Mouse (Mus musculus) neural tube, embryonic 14.5 days (tissue): Measurements from ENCODE around the gene Bcat2. TPM values are rescaled to one million over a fixed set of nuclear protein-coding genes. Genes with fewer than 3 reads are reported as not detected.
A peak's percentile ranks its signal among the peaks of the same experiment; 100 is the strongest.

Experiments used
- ATAC-seq: fragments of 200-750 bp; cut with Nextera tagmentation; 2 replicates; pipeline ENCODE4 v1.8.0; 2017; ENCODE audit warnings: low read depth, mild to moderate bottlenecking, moderate TSS enrichment, moderate library complexity
- H3K27ac ChIP-seq: fragments of 300-500 bp; sonication (generic); 2 replicates; pipeline ENCODE4 v1.5.1; 2014; ENCODE audit warnings: low read depth, mild to moderate bottlenecking, control low read depth, low read length, moderate library complexity, mixed read lengths
- H3K27me3 ChIP-seq: fragments of 300-500 bp; sonication (generic); 2 replicates; pipeline ENCODE4 v1.6.1; 2014; ENCODE audit warnings: low read length; ENCODE audit not compliant: control insufficient read depth, insufficient read depth
- H3K36me3 ChIP-seq: fragments of 300-500 bp; sonication (generic); 2 replicates; pipeline ENCODE4 v1.6.1; 2014; ENCODE audit warnings: low read length, mixed read lengths; ENCODE audit not compliant: control insufficient read depth, insufficient read depth
- H3K4me1 ChIP-seq: fragments of 300-500 bp; sonication (generic); 2 replicates; pipeline ENCODE4 v1.6.1; 2014; ENCODE audit warnings: low read length; ENCODE audit not compliant: control insufficient read depth, insufficient read depth
- H3K4me2 ChIP-seq: fragments of 300-500 bp; sonication (generic); 2 replicates; pipeline ENCODE4 v1.6.1; 2014; ENCODE audit warnings: mild to moderate bottlenecking, low read depth, low read length, control low read depth
- H3K4me3 ChIP-seq: fragments of 300-500 bp; sonication (generic); 2 replicates; pipeline ENCODE4 v1.5.1; 2014; ENCODE audit warnings: low read depth, low read length, control low read depth, mixed read lengths
- H3K9ac ChIP-seq: fragments of 300-500 bp; sonication (generic); replicated peaks from 2 replicates; pipeline ENCODE4 v1.6.1; 2014; ENCODE audit warnings: low read depth, mild to moderate bottlenecking, control low read depth, low read length, mixed read lengths
- H3K9me3 ChIP-seq: fragments of 300-500 bp; sonication (generic); 2 replicates; pipeline ENCODE4 v1.6.1; 2016; ENCODE audit warnings: low read length; ENCODE audit not compliant: control insufficient read depth
- WGBS: fragments of 180-500 bp; shearing (Covaris S2); extraction: QIAGEN DNeasy Blood & Tissue Kit; methylation state at CpG from one replicate; pipeline ENCODE4 v1.1.7; 2014; 5-methylcytosine and 5-hydroxymethylcytosine counted together
- polyA plus RNA-seq: library from polyadenylated mRNA; unstranded; fragments of >200 nt; fragmentation: Nextera tagmentation; extraction: Ambion mirVana; gene quantifications from 2 replicates; pipeline ENCODE4 v1.2.1, GENCODE M21; 2014

Bcat2 gene
- polyA plus RNA-seq, 1 experiment from 2014 or later: 15.8 TPM

- Histone ChIP-seq H3K36me3 (no peaks in the 10 kb centered on the region), H3K9me3 (no peaks in the 10 kb centered on the region), H3K27me3 (no peaks in the 10 kb centered on the region), H3K27ac (no peak overlapping the region), H3K4me2 (no peak overlapping the region), H3K4me3 (no peak overlapping the region), H3K4me1 (0 out of 2 replicates have a peak, but pooled peaks cover 2% of the 10 kb centered on the region), H3K9ac (no peak overlapping the region)
- WGBS: 94% methylated on average over 7 of the region's 7 CpGs
- no peak for ATAC-seq
These were observed 56.7 kb downstream of the Bcat2 start for GRCm38 (mm10) chr7:45626571-45627076.

GRCm38 (mm10) chr7:45627261-45627660 lies 57.3 kb downstream of the Bcat2 start, which contains the start of gene Rasip1:
Gene Rasip1 (plus strand): TSS chr7:45627488.
- H3K4me1 ChIP-seq: 0 out of 2 replicates have a peak, but pooled peaks cover 2% of the 10 kb centered on the region
- H3K36me3 ChIP-seq: no peaks in the 10 kb centered on the region
- no peaks in the 10 kb centered on the region for H3K27me3 ChIP-seq
- peak within 1 kb of the TSS; percentile 92 for H3K27ac ChIP-seq
- no peak for ATAC-seq
- H3K9me3 ChIP-seq: no peaks in the 10 kb centered on the region
- H3K4me2 ChIP-seq: peak within 1 kb of the TSS; percentile 83
- H3K4me3 ChIP-seq: peak within 1 kb of the TSS; percentile 58
- WGBS: 88% methylated on average over 8 of the region's 9 CpGs
- H3K9ac ChIP-seq: peak within 1 kb of the TSS; percentile 88

GRCm38 (mm10) chr7:45628364-45629294 lies 58.7 kb downstream of the Bcat2 start:
- H3K27me3 ChIP-seq: no peaks in the 10 kb centered on the region
- H3K27ac ChIP-seq: peak overlapping the region; percentile 92
- ATAC-seq: peak; percentile 85
- H3K9me3 ChIP-seq: no peaks in the 10 kb centered on the region
- 0 out of 2 replicates have a peak, but pooled peaks cover 2% of the 10 kb centered on the region for H3K4me1 ChIP-seq
- peak overlapping the region; percentile 88 for H3K9ac ChIP-seq
- 1% methylated on average over 104 of the region's 105 CpGs for WGBS
- peak overlapping the region; percentile 83 for H3K4me2 ChIP-seq
- peak overlapping the region; percentile 58 for H3K4me3 ChIP-seq
- no peaks in the 10 kb centered on the region for H3K36me3 ChIP-seq

- Histone ChIP-seq H3K4me3 (no peak overlapping the region), H3K4me1 (0 out of 2 replicates have a peak, but pooled peaks cover 2% of the 10 kb centered on the region), H3K9me3 (no peaks in the 10 kb centered on the region), H3K4me2 (no peak overlapping the region), H3K36me3 (no peaks in the 10 kb centered on the region), H3K27ac (no peak overlapping the region), H3K9ac (no peak overlapping the region), H3K27me3 (no peaks in the 10 kb centered on the region)
- ATAC-seq: no peak
- 72% methylated on average over 23 of the region's 23 CpGs for WGBS
These were observed 60.3 kb downstream of the Bcat2 start for GRCm38 (mm10) chr7:45630064-45630907.

- no peak overlapping the region for H3K27ac ChIP-seq
- 19% methylated on average over 29 of the region's 35 CpGs for WGBS
- no peak for ATAC-seq
These were observed 62.5 kb downstream of the Bcat2 start for GRCm38 (mm10) chr7:45632499-45632898.

GRCm38 (mm10) chr7:45634946-45635681 lies 65.2 kb downstream of the Bcat2 start:
- no peaks in the 10 kb centered on the region; the same call in 1 of the 2 replicates for H3K36me3 ChIP-seq
- no peak overlapping the region for H3K4me2 ChIP-seq
- no peaks in the 10 kb centered on the region for H3K27me3 ChIP-seq
- no peak overlapping the region for H3K4me3 ChIP-seq
- H3K4me1 ChIP-seq: peaks cover 3% of the 10 kb centered on the region; the same call in 1 of the 2 replicates
- 88% methylated on average over 11 of the region's 11 CpGs for WGBS
- no peak overlapping the region for H3K27ac ChIP-seq
- H3K9me3 ChIP-seq: no peaks in the 10 kb centered on the region; the same call in 1 of the 2 replicates
- no peak overlapping the region for H3K9ac ChIP-seq
- no peak for ATAC-seq

More at GRCm38 (mm10) chr7:45632499-45632898, 62.5 kb downstream of the Bcat2 start:
- H3K4me1 ChIP-seq: 0 out of 2 replicates have a peak, but pooled peaks cover 2% of the 10 kb centered on the region
- H3K36me3 ChIP-seq: no peaks in the 10 kb centered on the region; the same call in 1 of the 2 replicates
- no peaks in the 10 kb centered on the region for H3K27me3 ChIP-seq
- 0 out of 2 replicates have a peak overlapping the region, but pooled peaks have one; percentile 37 for H3K9ac ChIP-seq
- no peaks in the 10 kb centered on the region; the same call in 1 of the 2 replicates for H3K9me3 ChIP-seq
- 0 out of 2 replicates have a peak overlapping the region, but pooled peaks have one; percentile 5 for H3K4me3 ChIP-seq
- peak overlapping the region; percentile 24 for H3K4me2 ChIP-seq

GRCm38 (mm10) chr7:45635711-45636688 lies 66.0 kb downstream of the Bcat2 start:
- no peak for ATAC-seq
- Histone ChIP-seq H3K27me3 (no peaks in the 10 kb centered on the region), H3K36me3 (no peaks in the 10 kb centered on the region; the same call in 1 of the 2 replicates), H3K4me1 (peaks cover 3% of the 10 kb centered on the region; the same call in 1 of the 2 replicates), H3K4me2 (no peak overlapping the region), H3K9me3 (no peaks in the 10 kb centered on the region; the same call in 1 of the 2 replicates), H3K4me3 (no peak overlapping the region), H3K27ac (no peak overlapping the region), H3K9ac (no peak overlapping the region)
- WGBS: 87% methylated on average over 15 of the region's 15 CpGs
